Mouse (Mus musculus) erythroblast, embryonic 14.5 days (primary cell): Measurements from ENCODE around the gene Tedc2.

ENCODE experiments used
- GATA1 ChIP-seq: IDR thresholded peaks from 2 replicates; pipeline ENCODE4 v1.6.1; 2012; ENCODE audit warnings: low read length, inconsistent platforms, mixed read lengths
- TAL1 ChIP-seq: IDR thresholded peaks from 3 replicates; pipeline ENCODE4 v1.6.1; 2012; ENCODE audit warnings: low read length, inconsistent platforms, mixed read lengths

GRCm38 (mm10) chr17:24223513-24223912, 2.9 kb upstream of the Tedc2 start:
- no peak for TF ChIP-seq GATA1
- no peak for TF ChIP-seq TAL1
